Mouse (Mus musculus) intestine, embryonic 15.5 days (tissue): Measurements from ENCODE around the gene Nt5dc2. TPM values are rescaled to one million over a fixed set of nuclear protein-coding genes. Genes with fewer than 3 reads are reported as not detected.

Experiments
- ATAC-seq: fragments of 200-750 bp; cut with Nextera tagmentation; 2 replicates; pipeline ENCODE4 v1.8.0; 2017; ENCODE audit warnings: moderate TSS enrichment, moderate library complexity
- H3K27ac ChIP-seq: fragments of 300-500 bp; sonication (generic); 2 replicates; pipeline ENCODE4 v1.5.1; 2015; ENCODE audit warnings: mild to moderate bottlenecking, inconsistent platforms
- H3K27me3 ChIP-seq: fragments of 300-500 bp; sonication (generic); replicated peaks from 2 replicates; pipeline ENCODE4 v1.6.1; 2015; ENCODE audit warnings: inconsistent platforms
- H3K36me3 ChIP-seq: fragments of 300-500 bp; sonication (generic); 2 replicates; pipeline ENCODE4 v1.6.1; 2015; ENCODE audit warnings: inconsistent platforms
- H3K4me1 ChIP-seq: fragments of 300-500 bp; sonication (generic); replicated peaks from 2 replicates; pipeline ENCODE4 v1.6.1; 2015; ENCODE audit warnings: inconsistent platforms
- H3K4me2 ChIP-seq: fragments of 300-500 bp; sonication (generic); replicated peaks from 2 replicates; pipeline ENCODE4 v1.6.1; 2015; ENCODE audit warnings: mild to moderate bottlenecking, inconsistent platforms
- H3K4me3 ChIP-seq: fragments of 300-500 bp; sonication (generic); replicated peaks from 2 replicates; pipeline ENCODE4 v1.5.1; 2015; ENCODE audit warnings: inconsistent platforms
- H3K9ac ChIP-seq: fragments of 300-500 bp; sonication (generic); 2 replicates; pipeline ENCODE4 v1.6.1; 2015; ENCODE audit warnings: inconsistent platforms
- H3K9me3 ChIP-seq: fragments of 300-500 bp; sonication (generic); 2 replicates; pipeline ENCODE4 v1.6.1; 2016; ENCODE audit warnings: inconsistent platforms
- WGBS: fragments of 180-500 bp; shearing (Covaris S2); methylation state at CpG from one replicate; pipeline ENCODE4 v1.1.7; 2015; 5-methylcytosine and 5-hydroxymethylcytosine counted together
- polyA plus RNA-seq: library from polyadenylated mRNA; unstranded; fragments of >200 nt; fragmentation: Nextera tagmentation; extraction: Ambion mirVana; gene quantifications from 2 replicates; pipeline ENCODE4 v1.2.1, GENCODE M21; 2015

The Nt5dc2 gene
- polyA plus RNA-seq, 1 experiment from 2014 or later = 261 TPM

DNA sequence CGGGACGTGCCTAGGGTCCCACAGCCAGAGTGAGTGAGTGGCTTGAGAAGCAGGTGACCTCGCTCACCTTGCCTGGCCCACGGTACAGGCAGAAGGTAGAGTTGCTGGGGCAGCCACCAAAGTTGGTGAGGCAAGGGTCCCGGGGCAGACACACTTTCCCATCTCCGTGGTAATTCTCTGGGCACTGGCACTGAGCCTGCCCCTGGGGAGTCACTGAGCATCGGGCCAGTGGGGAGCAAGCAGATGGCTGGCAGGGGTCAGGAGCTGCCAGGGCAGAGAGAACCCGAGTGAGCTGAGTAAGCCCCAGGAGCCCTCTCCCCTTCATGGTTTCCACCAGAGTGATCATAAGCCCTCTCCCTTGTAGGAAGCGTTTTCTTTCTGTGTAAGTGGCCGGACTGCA, 30.8 kb downstream of the Nt5dc2 start:
- no peak for ATAC-seq
- Histone ChIP-seq H3K4me2 (no peak overlapping the region), H3K9me3 (no peaks in the 10 kb centered on the region), H3K4me3 (no peak overlapping the region), H3K27me3 (no peaks in the 10 kb centered on the region), H3K36me3 (no peaks in the 10 kb centered on the region), H3K27ac (no peak overlapping the region), H3K9ac (no peak overlapping the region), H3K4me1 (peaks cover 4% of the 10 kb centered on the region; the same call in 1 of the 2 replicates)
- WGBS = 78% methylated on average over 10 of the region's 10 CpGs

DNA sequence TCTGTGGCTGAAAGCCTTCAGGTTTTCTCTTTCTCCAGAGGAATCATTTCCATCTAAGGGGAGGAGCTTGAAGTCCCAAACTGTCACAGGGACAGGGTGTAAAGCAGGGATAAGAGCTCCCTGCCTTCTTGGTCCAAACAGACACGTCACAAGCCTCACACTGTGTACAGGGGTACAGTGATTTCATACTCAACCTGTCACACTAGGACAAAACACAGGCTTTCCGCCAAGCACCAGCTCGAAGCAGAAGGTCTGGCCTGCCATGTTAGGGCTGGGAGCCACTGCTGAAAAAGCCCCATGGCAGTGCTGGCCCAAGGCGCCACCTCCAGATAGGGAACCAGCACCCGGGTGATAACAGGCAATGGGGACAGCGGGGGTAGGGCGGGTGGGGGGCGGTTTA, 33.2 kb downstream of the Nt5dc2 start:
- no peak overlapping the region for H3K4me3 ChIP-seq
- no peak overlapping the region for H3K9ac ChIP-seq
- H3K4me1 ChIP-seq = peaks cover 4% of the 10 kb centered on the region; the same call in 1 of the 2 replicates
- no peak overlapping the region for H3K4me2 ChIP-seq
- no peak for ATAC-seq
- H3K27ac ChIP-seq = no peak overlapping the region
- 67% methylated on average over 8 of the region's 8 CpGs for WGBS
- no peaks in the 10 kb centered on the region for H3K9me3 ChIP-seq
- H3K36me3 ChIP-seq = no peaks in the 10 kb centered on the region
- H3K27me3 ChIP-seq = no peaks in the 10 kb centered on the region

DNA sequence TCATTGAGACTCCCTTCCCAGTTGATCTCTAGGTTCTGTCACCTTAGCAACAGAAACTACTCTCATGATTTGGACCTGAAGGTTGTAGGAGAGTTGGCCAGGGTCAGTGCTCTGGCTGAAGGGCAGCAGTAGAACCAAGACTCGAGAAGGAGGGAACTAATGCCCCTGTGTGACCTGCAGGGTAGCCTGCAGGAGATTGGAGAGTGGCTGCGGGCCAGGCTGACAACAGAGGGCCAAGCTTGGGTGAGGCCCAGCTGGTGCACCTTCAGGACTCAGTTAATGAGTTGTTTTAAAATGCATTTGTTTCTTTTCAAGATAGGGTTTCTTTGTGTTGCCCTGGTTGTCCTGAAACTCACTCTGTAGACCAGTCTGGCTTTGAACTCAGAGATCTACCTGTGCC, 34.2 kb downstream of the Nt5dc2 start:
- no peak for ATAC-seq
- no peak overlapping the region for H3K4me2 ChIP-seq
- H3K36me3 ChIP-seq = no peaks in the 10 kb centered on the region
- no peaks in the 10 kb centered on the region for H3K9me3 ChIP-seq
- no peak overlapping the region for H3K9ac ChIP-seq
- no peaks in the 10 kb centered on the region for H3K27me3 ChIP-seq
- 65% methylated on average over 2 of the region's 2 CpGs for WGBS
- no peak overlapping the region for H3K4me3 ChIP-seq
- peaks cover 4% of the 10 kb centered on the region; the same call in 1 of the 2 replicates for H3K4me1 ChIP-seq
- H3K27ac ChIP-seq = no peak overlapping the region

DNA sequence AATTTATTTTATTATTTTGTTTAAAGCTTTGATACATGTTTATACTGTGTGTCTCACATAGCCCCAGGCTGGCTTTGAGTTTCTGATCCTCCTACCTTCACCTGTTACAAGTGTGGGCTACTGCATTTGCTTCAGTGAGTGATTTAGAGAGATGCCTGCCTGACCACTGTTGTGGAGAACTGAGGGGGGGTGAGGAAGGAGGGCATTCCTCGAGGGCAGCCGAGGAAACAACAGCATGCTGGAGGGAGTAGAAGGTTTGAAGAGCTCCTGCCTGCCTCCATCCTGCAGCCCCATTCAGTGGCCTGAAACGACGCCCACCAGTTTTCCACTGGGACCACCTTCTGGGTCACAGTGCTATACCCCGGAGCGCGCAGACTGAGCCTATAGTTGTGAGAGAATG, 34.6 kb downstream of the Nt5dc2 start:
- H3K4me1 ChIP-seq = peaks cover 4% of the 10 kb centered on the region; the same call in 1 of the 2 replicates
- no peak for ATAC-seq
- no peak overlapping the region for H3K4me3 ChIP-seq
- no peak overlapping the region for H3K9ac ChIP-seq
- H3K4me2 ChIP-seq = no peak overlapping the region
- H3K9me3 ChIP-seq = no peaks in the 10 kb centered on the region
- H3K27me3 ChIP-seq = no peaks in the 10 kb centered on the region
- 59% methylated on average over 7 of the region's 7 CpGs for WGBS
- H3K36me3 ChIP-seq = peaks cover 2% of the 10 kb centered on the region; the same call in 1 of the 2 replicates
- H3K27ac ChIP-seq = no peak overlapping the region

DNA sequence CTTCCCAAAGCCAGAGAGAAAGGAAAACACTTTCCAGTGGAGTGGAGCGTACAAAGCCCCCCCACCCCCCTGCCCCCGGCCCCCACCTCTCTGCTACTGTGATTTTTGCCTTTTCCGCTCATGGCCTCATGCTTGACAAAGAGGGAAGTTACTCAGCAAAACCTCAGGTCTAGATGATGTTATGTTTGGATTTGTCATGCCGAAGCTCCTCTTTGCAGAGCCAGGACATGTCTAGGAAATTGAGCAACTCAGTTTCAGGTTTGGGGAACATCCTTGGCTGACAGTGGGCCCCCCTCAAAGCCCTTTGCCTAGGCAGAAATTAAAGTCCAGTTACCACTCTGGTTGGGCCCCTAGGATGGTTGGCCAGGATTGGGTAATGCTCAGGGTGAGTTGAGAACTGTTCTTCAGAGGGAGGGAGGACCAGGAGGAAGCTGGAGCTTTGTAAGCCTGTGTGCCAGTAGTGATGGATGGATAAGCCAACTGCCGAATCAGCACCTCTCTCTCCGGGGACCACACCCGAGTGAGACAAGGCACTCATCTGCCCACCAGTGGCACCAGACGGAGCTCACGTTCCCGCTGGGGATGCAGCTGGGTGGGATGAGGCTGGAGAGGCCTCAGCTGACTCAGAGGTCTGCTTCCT, 35.3 kb downstream of the Nt5dc2 start:
- no peak overlapping the region for H3K9ac ChIP-seq
- no peak overlapping the region for H3K4me3 ChIP-seq
- H3K36me3 ChIP-seq = peaks cover 8% of the 10 kb centered on the region
- peak overlapping the region; percentile 38; the same call in 1 of the 2 replicates for H3K4me2 ChIP-seq
- no peaks in the 10 kb centered on the region for H3K9me3 ChIP-seq
- WGBS = 47% methylated on average over 10 of the region's 10 CpGs
- ATAC-seq = no peak
- H3K27ac ChIP-seq = peak overlapping the region; percentile 38; the same call in 1 of the 2 replicates
- no peaks in the 10 kb centered on the region for H3K27me3 ChIP-seq
- peaks cover 4% of the 10 kb centered on the region; the same call in 1 of the 2 replicates for H3K4me1 ChIP-seq

DNA sequence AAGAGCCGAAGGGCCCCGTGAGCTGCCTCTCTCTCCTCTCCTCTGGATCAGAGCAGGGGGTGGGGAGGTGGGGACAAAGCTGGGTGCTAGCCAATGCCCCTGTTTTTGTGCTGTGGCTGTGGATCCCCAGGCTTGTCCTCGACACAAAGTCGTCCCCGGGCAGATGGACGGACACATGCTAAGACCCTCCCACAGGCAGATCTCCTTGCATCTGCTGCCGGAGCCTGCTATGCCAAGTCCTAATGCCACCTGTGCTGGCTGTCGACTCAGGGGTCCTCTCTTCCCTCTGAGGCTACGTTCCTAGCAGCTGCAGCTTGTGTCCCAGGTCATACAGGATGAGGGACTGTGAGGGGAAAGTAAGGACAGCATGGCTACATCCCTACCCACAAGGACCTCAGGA, 36.0 kb downstream of the Nt5dc2 start:
- no peaks in the 10 kb centered on the region for H3K27me3 ChIP-seq
- H3K27ac ChIP-seq = no peak overlapping the region
- peak overlapping the region; percentile 38 for H3K4me2 ChIP-seq
- WGBS = 58% methylated on average over 9 of the region's 9 CpGs
- no peak for ATAC-seq
- peaks cover 4% of the 10 kb centered on the region; the same call in 1 of the 2 replicates for H3K4me1 ChIP-seq
- H3K9ac ChIP-seq = no peak overlapping the region
- no peaks in the 10 kb centered on the region for H3K9me3 ChIP-seq
- H3K36me3 ChIP-seq = peaks cover 15% of the 10 kb centered on the region
- H3K4me3 ChIP-seq = peak overlapping the region; percentile 11

DNA sequence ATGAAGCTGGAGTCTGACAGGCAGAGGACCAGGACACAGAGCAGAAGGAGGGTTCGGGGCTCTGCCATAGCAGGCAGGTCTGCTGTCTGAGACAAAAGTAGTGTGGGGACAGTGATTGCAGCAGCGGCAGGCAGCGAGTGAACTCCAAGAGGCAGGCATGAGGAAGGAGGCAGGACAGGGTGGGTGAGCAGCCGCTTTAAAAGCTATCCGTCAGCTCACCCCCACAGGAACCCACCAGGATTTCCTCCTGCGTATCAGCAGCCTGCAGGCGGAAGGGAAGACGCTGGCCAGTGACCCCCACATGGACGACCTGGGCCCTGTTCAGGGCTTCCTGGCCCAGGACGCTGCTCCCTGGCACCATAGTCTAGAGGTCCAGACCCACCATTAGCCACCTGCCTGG, 37.6 kb downstream of the Nt5dc2 start, which contains the start of gene Stab1:
Stab1 (minus strand) TSS at position 217 of the 400 bp plus-strand sequence.
- H3K27ac ChIP-seq = peak within 1 kb of the TSS; percentile 15
- 40% methylated on average over 10 of the region's 10 CpGs for whole genome bisulfite sequencing
- peaks cover 31% of the 10 kb centered on the region for H3K36me3 ChIP-seq
- H3K4me3 ChIP-seq = peak within 1 kb of the TSS; percentile 11; the same call in 1 of the 2 replicates
- H3K4me2 ChIP-seq = 0 out of 2 replicates have a peak within 1 kb of the TSS, but pooled peaks have one; percentile 38
- peaks cover 4% of the 10 kb centered on the region; the same call in 1 of the 2 replicates for H3K4me1 ChIP-seq
- no peaks in the 10 kb centered on the region for H3K9me3 ChIP-seq
- no peak for ATAC-seq
- H3K9ac ChIP-seq = no peak within 1 kb of the TSS
- H3K27me3 ChIP-seq = no peaks in the 10 kb centered on the region

DNA sequence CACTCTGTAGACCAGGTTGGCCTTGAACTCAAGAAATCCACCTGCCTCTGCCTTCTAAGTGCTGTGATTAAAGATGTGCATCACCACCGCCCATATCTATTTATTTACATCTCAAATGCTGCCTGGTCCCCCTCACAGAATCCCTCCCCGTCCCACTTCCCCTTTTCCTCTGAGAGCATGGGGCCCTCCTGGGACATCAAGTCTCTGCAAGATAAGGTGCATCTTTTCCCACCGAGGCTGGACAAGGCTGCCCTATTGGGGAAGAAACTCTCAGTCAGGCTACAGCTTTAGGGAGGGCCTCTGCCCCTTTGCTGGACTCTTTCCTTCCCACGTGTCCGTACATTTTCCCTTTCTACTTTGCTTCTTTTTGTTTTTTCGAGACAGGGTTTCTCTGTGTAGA, 38.7 kb downstream of the Nt5dc2 start:
- H3K4me2 ChIP-seq = no peak overlapping the region
- H3K4me3 ChIP-seq = no peak overlapping the region
- no peak overlapping the region for H3K9ac ChIP-seq
- no peaks in the 10 kb centered on the region for H3K27me3 ChIP-seq
- 70% methylated on average over 6 of the region's 6 CpGs for WGBS
- H3K4me1 ChIP-seq = peaks cover 4% of the 10 kb centered on the region; the same call in 1 of the 2 replicates
- no peak overlapping the region for H3K27ac ChIP-seq
- no peak for ATAC-seq
- peaks cover 42% of the 10 kb centered on the region for H3K36me3 ChIP-seq
- H3K9me3 ChIP-seq = no peaks in the 10 kb centered on the region

DNA sequence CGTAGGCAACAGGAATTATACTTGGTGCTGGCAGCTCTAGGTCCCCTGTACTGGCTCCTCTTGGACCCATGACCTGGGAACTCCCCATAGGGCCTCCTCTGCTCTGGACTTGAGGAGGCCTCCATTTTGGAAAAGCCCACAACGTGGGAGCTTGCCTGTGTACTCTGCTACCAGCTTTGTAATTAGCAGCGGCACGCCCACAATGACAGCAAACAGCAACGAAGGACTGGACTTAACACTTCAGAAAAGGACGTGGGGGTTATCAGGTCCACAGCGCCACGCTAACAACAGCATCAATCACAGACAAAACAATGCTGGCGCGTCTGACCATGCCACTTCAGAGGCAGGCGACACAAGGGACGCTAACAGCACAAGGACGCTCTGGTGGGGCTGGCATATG, 40.1 kb downstream of the Nt5dc2 start:
- no peak overlapping the region for H3K4me2 ChIP-seq
- 83% methylated on average over 13 of the region's 13 CpGs for WGBS
- no peaks in the 10 kb centered on the region for H3K27me3 ChIP-seq
- H3K4me3 ChIP-seq = no peak overlapping the region
- no peak overlapping the region for H3K27ac ChIP-seq
- H3K9me3 ChIP-seq = no peaks in the 10 kb centered on the region
- H3K9ac ChIP-seq = no peak overlapping the region
- ATAC-seq = no peak
- H3K36me3 ChIP-seq = peaks cover 57% of the 10 kb centered on the region
- H3K4me1 ChIP-seq = peaks cover 4% of the 10 kb centered on the region; the same call in 1 of the 2 replicates

DNA sequence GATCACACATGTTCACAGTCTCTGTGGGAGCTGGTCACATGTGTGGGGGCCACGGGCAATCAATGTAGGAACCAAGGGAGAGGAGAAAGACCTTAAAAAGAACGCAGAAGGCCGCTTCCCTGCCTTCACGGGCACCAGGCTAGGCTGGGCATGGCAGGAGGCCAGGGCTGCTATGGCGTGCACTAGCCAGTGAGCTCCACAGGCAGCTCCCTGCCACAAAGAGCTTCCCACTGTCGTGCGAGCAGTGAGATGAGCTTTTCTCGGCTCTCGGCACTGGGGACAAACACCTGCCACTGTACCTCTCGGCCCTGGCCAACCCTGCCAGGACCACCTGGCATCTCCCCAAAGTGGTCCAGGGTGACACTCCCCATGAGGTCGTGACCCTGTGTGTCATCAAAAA, 40.5 kb downstream of the Nt5dc2 start:
- no peak overlapping the region for H3K9ac ChIP-seq
- no peak overlapping the region for H3K4me3 ChIP-seq
- ATAC-seq = no peak
- H3K36me3 ChIP-seq = peaks cover 61% of the 10 kb centered on the region
- no peak overlapping the region for H3K27ac ChIP-seq
- H3K9me3 ChIP-seq = no peaks in the 10 kb centered on the region
- no peaks in the 10 kb centered on the region for H3K27me3 ChIP-seq
- H3K4me1 ChIP-seq = peaks cover 2% of the 10 kb centered on the region; the same call in 1 of the 2 replicates
- WGBS = 88% methylated on average over 11 of the region's 11 CpGs
- no peak overlapping the region for H3K4me2 ChIP-seq

DNA sequence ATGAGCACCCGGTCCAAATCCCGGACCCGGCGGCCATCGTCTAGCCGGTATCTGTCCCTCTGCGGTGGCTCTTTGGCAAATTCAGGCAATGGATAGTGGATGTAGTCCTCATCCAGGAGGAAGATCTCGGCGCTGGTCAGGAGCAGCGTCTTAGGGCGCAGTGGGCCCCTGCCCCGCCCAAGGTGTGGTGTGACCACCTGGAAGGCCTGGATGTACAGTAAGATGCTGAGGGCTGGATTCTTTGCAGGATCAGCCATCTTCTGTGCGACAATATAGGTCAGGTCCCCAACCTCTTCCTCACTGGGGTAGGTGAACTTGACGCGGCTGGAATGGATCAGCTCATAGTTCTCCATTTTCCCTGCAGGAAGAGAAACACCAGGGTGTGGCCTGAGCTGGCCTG, 41.0 kb downstream of the Nt5dc2 start:
- 93% methylated on average over 15 of the region's 15 CpGs for WGBS
- Histone ChIP-seq H3K4me3 (no peak overlapping the region), H3K9ac (no peak overlapping the region), H3K4me1 (no peaks in the 10 kb centered on the region), H3K27ac (no peak overlapping the region), H3K9me3 (no peaks in the 10 kb centered on the region), H3K4me2 (no peak overlapping the region), H3K27me3 (no peaks in the 10 kb centered on the region), H3K36me3 (peaks cover 65% of the 10 kb centered on the region)
- no peak for ATAC-seq

DNA sequence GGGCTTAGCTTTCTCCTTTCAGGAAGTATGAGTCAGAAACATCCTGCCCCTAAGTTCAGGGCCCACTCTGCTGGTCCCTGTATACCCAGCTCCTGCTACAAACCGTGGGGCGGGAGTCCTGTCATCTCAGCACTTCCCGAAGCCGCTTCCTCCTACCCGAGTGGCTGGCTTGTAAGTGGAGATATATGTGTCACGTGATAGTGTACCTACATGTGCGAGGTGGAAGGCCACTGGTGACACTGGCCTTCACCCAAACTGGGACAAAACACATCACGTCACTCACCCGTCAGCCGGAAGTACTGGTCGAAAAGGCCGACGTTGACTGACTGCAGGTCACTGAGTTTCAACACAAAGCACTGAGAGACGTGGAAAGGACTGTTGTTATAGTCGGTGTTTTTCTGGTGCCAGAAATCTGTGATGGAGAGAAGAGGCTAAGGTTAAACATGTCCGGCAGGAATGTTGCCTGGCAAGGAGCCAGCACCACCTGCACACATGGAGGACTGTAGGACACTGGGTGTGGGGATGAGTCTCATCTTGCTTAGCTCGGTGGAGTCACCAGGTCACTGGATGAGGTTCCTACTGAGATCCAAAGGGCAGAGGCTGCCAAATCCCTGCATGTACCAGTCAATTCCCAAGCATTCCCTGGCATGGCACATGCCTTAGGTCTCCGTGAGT, 42.1 kb downstream of the Nt5dc2 start:
- Histone ChIP-seq H3K36me3 (peaks cover 75% of the 10 kb centered on the region), H3K4me2 (no peak overlapping the region), H3K27me3 (no peaks in the 10 kb centered on the region), H3K9ac (no peak overlapping the region), H3K9me3 (no peaks in the 10 kb centered on the region), H3K4me1 (no peaks in the 10 kb centered on the region), H3K4me3 (no peak overlapping the region), H3K27ac (no peak overlapping the region)
- ATAC-seq = no peak
- WGBS = 75% methylated on average over 18 of the region's 18 CpGs
